Mouse (Mus musculus) thymus, postnatal 4 days (tissue): ENCODE measurements around the gene Tmco4.

Experiments
- DNase-seq: peaks from one replicate; pipeline ENCODE4 v3.0.0; 2021

Gene Tmco4

DNA sequence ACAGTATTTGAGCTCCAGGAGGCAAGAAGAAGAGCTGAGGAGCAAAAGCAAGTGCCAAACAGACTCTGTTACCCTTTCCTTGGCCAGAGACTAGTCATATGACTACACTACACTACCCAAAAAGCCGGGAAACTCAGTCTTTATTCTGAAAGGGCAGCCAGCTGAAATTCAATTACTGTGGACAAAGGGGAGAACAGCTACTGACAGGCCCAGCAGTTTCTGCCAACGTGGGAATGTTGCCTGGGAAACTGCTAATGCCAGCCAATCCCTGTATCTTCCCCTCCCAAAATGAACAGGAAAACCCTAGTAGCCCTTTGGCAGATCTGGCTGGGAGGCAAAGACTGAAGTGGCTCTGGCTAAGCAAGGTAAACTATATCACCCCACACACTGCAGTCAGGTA lies 51.7 kb downstream of the Tmco4 start:
- no peak for DNase-seq

DNA sequence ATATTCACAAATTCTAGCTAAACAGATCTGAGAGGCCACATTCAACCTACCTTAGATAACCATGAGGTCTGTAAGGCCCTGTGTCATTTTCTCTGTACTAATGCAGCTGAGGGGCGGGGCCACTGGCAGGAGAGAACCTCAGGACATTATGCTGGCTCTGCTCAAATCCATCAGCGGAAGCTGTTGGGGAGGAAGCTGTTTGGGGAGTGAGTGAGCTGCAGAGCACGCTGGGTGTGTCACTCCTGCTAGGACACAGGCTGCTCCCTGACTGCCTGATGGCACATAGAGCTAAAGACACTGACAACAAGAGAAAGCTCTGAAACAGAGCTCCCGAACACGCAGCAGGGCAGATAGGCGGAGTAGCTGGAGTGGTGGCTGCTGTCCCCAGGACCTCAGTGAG lies 58.0 kb downstream of the Tmco4 start:
- DNase-seq, result no peak

DNA sequence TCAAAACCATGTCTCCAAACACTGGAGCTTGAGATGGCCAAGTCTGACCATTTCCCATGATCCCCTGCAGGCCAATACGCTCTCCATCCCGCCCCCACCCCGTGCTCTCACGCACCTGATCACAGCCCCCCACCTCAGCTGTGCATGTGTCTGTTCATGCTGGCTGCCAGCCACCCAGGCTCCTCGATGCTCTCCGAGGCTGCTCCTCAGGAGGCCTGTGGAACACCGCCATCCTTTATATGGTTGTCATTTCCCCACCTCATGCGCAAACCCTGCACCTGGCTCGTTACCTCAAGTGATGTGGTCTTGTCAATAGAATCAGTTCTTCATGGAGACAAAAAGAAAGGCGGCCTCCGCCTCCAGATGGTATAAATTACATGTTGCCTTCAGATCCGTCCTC lies 59.8 kb downstream of the Tmco4 start:
- no peak for DNase-seq

DNA sequence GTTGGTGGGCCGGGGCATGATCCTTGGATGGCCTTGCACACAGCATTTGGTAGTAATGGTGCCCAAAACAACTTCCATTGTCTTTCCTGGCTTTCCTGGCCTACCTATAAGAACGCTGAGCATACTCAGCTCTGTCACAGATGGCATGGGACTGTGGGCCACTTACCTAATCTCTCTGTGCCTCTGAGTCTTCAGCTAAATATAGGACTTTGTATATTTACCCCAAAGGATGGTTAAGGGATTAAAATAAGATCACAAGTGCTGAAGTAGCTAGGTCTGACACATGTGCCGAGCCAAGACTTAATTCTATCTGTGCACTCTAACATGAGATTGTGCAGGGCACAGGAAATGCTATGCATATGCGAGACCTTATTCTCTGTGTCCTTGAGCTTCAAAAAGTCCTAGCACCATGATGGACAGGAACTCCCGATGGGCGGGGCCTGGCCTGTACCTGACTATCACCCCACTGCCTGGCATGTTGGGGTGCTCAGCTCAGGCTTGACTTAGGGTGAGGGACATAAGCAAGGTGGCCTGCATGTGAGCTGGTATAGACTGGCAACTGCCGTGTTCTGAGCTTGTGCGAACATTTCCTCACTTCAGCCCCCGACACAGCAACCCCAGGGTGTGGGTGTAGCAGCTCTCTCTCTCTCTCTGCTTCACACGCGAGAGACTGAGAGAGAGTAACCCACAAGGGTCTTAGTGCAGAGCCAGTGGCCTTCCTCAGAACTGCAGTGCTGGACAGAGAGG lies 60.7 kb downstream of the Tmco4 start:
- no peak for DNase-seq

DNA sequence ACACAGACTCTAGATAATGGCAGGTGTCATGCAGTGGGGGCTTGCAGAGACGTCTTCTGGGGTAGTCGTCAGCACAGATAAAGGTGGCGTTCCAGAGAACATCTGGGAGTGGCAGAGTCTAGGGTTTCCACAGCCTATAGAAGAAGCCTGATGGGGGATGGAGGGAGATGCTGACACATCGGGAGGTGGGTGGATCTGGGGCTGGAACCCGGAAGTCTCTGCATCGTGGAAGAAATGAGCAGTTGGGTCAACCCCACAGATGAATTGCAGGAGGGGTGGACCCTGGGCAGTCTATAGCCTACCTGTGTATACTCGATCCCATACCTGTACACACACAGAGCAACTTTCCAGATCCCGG lies 61.3 kb downstream of the Tmco4 start:
- DNase-seq, result no peak

DNA sequence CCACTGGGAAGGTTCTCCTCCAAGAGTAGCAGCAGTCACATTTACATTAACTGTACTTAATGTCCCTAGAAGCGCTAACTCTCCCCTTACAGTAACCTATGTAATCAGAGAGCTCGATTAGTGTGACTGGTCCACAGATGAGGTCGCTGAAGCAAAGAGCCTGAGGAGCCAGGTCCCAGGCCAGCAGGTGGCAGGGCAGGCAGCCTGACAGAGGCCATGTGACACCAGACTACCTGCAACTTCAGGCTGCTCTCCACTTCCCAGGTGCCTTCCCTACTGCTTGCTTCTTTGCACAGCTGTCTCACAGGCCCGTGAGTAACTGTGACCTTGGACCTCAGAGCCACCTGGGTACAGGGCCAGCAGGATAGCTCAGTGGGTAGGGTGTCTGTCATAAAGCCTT lies 61.9 kb downstream of the Tmco4 start:
- no peak for DNase-seq

DNA sequence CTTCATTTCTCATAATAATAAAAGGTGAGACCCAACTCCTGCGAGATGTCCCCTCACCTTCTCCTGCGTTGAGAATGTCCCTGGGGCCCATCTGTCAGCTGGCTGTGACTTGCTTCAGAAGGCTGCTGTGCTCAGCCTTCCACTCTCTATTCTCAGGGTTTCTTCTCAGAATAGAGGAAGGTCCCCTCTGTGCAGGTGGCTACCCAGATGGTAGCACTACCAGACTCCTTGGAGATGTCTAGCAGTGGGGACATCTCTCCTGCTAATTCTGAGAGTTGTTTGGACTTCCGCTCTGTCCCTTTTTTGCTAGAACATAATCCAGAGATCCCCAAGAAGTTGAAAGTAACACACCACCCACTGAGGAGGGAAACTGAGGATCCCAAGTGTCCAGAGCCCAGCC lies 62.3 kb downstream of the Tmco4 start:
- no peak for DNase-seq

DNA sequence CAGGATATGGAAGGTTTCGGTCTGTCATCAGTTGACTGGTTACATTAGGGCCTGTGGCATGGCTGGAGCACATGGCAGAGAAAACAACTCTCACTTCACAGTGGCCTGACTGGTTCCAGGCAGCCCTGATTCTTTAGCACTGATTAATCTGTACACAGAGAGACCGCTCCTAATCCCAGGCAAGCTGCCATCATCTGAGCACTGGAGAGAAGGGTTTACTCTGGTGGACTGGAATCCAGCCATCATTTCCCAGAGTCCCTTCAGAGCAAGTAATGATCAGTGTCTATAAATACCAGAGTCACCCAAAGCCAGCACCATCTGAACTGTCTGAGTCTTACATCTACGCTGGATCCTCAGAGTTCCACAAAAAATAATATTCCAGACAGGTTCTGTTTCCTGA lies 63.1 kb downstream of the Tmco4 start:
- DNase-seq, result no peak

DNA sequence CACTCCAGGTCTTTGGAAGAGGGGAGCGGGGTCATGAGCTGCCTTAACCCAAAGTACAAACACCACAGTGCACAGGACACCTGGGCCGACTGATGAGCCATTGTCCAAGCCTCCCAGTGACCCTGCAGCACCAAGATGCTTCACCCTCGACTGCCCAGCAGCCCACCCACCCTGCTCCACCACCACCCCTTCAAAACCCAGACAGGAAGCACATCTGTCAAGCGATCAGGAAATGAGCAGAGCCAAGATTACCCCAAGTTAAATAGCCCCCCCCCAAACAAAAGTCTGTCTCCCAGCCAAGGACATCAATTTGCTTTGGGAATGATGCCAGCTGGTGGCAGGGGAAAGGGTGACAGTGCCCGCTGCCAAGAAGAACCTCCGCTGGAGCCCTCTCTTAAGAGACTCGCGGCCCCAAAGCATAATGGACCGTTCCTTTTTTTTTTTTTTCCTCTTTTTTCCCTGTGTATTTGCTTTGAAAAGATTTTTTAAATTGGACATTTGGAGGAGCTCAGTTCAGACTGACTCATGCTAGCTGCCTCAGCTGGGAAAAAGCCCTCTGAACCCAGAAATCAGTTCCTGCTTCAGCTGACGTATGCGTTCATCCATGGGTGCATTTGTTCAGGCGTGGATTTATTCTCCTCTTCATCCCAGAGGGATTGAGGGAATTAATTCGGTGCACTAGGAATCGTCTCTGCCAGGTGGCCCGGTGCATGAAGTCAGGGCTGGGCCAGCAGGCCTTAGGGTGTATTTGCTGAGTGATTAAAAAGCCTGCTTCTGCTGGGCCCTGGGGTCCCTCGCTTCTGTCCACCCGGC lies 65.3 kb downstream of the Tmco4 start:
- DNase-seq, result no peak

DNA sequence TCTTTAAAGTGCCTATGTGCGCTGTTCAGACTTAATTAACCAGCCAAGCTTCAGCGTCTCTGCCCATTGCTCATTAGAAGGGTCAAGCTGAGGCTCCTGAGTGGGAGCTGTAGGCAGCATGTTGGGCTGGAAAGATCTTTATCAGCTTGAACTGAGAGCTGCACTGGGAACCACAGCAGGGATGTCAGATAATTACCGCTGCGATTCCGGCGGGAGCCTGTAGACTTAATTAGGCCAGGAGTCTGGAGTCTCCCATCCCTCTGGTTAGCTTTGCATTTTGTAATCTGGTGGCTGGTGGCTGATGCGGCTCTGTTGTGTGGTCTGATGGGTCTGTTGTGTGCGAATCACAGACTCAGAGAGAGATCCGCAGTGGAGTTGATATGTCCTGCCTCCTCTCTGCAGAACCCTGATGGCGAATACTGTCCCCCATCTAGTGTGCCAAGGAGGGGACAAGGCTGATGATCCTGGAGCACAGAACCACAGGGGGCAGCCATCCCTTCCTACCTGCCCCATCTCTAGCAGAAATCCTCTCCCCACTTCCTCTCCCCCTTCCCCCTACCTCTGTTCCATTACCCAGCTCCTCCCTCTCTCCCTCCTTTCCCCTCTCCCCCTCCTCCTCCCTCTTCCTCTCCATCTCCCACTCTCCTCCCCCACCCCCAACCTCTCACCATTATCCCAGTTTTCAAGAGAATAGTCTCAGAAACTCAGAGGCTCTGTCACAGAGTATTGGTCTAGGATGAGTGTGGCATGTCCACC lies 67.6 kb downstream of the Tmco4 start:
- no peak for DNase-seq

DNA sequence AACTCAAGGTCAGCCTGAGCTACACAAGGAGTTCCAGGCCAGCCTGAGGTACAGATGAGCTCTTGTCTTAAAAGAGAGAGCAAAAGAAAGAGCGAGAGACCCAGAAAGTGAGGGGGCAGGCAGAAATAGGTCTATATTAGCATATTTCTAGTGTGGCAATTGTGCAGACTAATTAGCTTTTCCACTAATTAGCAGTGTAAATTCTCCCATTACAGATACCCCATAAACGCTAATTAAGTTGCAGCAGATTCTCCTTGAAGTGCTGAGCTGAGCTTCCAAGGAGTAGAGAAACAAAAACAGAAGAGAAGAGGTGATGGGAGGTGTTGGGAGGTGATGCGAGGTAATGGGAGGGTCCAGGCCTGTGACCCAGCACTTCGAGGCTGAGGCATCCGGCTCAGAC lies 69.9 kb downstream of the Tmco4 start:
- no peak for DNase-seq

DNA sequence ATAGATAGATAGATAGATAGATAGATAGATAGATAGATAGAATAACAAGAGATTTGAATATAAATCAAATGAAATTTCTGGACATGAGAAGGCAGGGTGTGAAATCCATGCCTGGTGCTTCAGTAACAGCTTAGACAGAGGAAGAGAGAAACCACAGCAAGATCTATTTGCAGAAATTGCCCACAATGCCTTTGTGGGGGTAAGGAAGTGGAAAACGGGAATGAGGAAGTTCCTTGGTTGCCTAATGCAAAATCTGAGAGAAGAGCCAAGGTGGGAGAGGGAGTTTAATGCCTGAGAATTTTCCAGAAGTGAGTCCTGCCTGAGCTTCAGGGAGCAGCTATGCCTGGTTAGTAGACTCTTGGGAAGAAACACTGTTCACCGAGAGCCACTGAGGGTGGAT lies 70.9 kb downstream of the Tmco4 start:
- DNase-seq, result no peak

DNA sequence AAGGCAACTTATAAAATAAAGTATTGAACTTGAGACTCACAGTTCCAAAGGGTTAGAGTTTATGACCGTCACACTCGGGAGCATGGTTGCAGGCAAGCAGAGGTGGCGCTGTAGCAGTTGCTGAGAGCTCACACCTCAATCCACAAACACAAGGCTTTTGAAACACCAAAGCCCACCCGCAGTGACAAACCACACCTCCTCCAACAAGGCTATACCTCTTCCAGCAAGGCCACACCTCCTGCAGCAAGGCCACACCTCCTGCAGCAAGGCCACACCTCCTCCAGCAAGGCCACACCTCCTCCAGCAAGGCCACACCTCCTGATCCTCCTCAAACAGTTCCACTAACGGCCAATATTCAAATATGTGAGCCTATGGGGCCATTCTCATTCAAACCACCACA lies 71.9 kb downstream of the Tmco4 start:
- DNase-seq, result no peak

DNA sequence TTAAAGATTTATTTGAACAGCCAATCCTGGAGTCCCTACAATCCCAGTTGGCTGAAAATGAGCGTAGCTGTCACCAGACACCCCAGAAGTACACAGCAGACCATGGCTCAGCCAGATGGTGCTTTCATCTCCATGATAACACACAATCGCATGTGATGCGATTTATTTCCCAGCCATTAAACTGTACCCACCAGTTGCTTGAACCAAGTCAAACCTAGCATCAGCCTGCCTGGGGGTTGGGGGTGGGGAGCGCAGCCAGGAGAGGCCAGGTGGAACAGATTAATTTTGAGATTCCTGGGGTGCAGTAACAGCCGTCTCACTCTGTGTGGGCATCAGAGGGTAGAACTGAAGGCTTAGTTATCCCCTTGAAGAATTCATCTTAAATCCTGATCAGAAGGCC lies 73.7 kb downstream of the Tmco4 start:
- no peak for DNase-seq

DNA sequence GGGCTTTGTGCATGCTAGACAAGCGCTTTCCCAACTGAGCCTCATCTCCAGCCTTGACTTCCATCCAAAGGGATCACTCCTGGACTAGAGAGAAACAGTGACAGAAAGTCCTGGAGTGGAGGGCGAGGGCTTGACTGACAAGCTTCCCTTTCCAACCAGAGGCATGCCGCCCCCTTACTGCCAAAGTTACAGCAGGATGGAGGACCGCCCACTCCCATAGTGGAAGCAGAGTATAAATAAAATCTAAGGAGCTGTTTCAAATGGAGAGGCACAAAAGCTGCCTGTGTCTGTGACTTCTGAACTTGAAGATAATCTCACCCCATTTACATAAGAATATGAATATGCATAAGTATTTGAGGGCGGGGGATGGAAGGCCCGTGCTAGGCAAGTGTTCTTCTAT lies 75.8 kb downstream of the Tmco4 start:
- DNase-seq, result no peak

DNA sequence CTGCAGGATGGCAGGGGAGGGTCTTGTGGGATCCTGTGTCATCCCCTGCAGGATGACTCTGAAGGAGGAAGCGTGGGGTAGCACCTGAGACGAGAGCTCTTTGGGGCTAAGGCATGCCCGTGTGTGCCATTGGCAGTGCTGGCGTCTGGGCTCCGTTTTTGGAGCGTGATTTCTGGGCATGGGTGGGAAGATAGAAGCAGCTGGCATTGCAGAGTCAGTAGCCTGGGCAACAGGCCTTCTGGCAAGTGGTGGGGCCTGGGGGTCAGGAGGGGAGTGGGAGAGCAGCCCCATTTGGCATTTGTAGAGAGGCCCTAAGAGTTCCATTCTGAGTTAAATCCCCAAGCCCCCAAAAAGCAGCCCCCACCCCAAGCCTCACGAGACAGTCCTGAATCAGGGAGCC lies 80.1 kb downstream of the Tmco4 start:
- DNase-seq, result no peak

DNA sequence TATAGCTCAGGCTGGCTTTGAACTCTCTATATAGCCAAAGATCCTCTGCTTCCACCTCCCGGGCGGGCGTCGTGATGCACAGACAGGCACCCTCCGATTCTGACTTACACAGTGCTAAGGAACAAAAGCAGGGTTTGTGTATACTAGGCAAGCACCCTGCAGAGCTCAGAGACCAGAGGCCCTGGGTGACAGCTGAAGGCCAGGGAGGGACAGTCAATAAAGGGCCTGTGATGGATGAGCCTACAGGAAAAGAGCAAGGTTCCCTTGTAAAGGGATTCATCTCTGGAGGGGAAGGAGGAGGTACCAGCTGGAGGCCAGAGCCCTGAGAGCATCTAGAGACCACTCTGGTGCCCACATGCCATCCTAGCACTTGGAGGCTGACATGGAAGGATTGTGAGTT lies 80.7 kb downstream of the Tmco4 start:
- no peak for DNase-seq

DNA sequence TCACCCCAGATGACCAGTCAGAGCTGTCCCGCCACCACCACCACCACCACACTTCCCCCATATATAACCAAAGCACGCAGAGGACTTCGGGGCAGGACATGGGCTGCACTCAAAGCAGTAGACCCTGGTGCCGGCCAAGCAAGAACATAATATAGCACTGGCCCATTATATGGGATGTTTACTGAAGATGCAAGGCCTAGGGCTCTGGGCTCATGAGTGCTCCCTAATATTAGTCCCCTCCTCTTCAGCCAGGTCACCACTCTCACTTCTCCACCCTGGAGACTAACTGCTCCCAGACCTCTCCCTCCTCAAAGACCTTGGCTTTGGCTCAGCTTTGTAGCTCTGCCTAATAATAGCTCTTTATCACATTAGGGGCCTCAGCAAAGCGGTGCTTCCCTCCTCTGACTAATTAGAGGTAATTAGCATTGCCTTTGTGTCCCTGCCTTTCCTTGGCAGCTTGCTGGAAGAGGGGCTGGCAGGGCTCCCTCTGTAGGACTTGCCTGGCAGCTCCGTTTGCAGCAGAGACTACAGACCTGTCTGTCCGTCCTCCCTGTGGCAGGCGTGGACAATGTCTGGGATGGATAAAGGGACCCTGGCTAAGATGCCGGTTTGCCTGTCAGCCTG lies 81.7 kb downstream of the Tmco4 start:
- DNase-seq, result no peak

DNA sequence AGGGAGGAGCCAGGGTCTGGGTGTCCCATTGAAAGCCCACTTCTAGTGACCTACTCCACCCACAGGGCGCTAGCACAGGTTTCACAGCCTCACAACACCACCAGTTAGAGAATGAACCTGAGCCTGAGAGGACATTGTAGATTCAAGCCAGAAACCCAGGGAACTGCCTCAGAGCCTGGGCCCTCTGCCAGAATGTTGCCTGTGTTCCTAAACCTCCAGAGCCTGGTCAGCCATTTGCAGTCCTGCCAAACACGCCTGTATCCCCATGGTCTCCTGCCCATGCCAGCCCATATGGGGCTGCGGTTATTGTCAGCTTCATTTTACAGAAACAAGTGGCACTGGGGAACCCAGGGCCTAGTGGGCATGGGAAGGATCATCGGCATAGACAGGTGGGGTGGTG lies 82.6 kb downstream of the Tmco4 start:
- no peak for DNase-seq

DNA sequence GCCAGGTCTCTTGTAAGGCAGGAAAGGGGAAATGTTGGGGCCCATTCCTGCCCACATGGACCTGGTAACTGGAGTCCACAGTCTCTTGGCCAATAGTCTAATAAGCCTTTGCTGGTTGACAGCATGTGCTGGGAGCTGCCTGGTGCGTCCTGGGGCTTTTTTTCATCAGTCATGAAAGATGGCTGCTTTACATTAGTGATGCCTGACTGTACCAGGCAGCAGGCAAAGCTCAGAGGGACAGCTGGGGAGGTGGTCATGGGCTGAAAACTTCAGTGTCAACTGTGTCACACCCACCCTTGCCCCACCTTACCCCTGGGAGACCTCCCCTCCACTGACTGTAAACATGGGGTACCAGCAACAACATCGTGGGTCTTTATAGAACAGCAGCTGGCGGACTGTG lies 83.1 kb downstream of the Tmco4 start:
- DNase-seq, result no peak

DNA sequence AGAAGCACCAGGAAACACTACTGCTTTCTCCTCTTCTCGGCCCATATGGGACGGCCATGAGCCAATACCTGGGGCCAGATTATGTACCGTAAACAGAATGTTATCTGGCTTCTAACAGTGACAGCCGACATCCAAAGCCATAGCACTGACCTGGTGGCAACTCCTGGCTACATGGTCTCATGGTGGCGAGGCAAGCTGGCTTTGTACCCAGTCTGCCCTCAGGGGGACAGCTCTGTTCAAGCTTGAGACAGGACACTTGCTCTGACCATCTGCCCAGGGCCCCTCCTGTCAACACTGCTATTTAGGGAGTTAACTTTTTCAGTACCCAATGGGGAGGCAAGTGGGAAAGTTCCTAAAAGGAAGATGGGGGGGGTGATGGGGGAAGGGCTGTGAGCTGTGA lies 84.6 kb downstream of the Tmco4 start:
- no peak for DNase-seq

DNA sequence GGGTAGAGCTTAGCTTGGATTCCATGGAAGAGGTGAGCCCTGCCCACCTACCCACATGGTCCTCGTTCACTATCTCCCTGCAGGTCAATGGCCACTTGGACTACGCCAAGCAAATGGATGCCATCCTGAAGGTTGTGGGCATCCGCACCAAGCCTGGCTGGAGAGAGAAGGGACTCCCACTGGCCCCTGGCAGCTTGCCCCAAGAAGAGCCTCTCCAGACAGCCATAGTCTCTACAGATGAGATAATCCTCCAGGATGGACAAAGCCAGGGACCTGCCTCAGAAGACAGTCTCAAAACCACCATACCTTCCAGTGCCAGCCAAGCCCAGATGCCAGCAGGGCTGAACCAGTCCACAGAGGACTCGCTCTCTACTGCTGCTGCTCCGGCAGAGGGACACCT lies 85.3 kb downstream of the Tmco4 start:
- DNase-seq, result no peak

DNA sequence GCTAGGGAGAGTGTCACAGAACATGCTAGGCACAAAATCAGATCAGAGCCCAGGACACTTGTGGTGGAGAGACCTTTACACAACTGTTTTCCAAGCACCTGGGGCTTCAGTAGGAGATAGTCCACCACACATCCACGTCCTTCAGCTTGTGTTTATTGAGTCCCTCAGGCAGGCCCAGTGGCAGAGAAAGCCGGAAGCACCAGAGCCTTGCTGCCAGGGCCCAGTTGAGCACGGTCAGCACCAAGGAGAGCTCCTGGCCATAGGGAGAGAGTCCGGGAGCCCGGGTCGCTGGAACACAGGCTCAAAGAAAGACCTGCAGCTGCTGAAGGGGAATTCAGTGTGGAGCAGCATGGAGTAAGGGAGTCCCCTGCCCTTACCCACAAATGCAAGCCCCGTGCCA lies 86.9 kb downstream of the Tmco4 start:
- peak; percentile 34 for DNase-seq

DNA sequence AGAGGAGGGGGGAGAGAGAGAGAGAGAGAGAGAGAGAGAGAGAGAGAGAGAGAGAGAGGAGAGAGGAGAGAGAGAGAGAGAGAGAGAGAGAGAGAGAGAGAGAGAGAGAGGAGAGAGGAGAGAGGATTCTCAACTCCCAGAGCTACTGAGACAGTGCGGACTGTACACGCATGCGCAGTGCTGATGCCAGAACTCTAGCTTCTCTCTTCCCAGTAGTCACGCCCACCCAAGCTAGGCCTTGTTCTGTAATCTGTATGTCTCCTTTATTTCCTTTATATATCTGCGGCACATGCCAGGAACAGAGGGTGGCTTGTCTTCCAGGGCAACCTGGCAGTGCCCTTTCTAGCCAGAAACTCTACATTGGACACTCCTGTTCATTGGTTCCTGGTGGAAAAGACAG lies 92.1 kb downstream of the Tmco4 start:
- DNase-seq, result no peak
